Mouse (Mus musculus) kidney, adult 9 months (tissue): ENCODE measurements around the gene Usp33.
A peak's percentile ranks its signal among the peaks of the same experiment; 100 is the strongest.

Experiments used
- DNase-seq: peaks from one replicate; pipeline ENCODE4 v3.0.0; 2022

Gene Usp33

DNA sequence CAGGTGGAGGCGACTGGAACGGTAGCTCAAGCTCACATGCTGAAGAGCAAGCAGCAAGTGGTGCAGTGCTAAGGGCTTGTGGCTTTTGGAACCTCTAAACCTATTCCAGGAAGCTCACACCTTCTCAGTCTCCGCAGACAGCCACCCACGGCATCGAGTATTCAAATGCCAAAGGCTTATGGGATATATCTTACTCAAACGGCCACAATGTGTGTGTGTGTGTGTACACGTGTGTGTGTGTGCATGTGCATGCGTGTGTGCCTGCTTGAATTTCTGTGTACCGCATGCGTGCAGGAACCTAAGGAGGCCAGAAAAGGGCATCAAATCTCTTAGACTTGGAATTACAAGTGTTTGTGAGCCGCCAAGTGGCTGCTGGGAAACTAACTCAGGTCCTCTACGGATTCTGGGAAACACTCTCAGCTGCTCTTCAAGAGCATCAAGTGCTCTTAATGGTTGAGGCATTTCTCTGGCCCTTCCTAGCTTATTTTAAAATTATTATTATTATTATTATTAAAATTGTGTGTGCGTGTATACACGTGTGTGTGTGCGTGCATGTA, 3.2 kb upstream of the Usp33 start:
- DNase-seq, result no peak

DNA sequence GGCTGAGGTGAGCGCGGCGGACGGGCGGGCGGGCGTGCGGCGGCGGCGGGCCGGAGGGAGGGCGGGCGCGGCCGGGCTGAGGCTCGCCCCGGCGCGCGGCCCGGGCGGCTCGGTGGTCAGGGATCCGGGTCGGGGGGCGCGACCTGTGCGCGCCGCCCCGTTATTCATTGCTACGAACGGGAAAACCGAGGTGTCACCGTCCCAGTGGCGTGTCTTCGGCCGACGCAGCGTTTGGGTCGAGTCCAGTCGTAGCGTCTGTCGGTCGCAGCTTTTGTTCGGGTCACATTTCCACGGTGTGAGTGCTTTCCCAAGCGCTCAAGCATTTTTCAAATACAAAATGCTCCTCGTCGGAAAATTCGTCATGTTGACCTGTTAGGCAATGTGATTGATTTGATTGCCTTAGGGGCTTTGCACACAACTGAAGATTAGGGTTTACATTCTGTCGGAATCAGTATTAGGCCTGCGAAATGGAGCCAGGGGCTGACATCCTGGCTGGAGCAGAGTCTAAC, 409 bp downstream of the Usp33 start:
- peak; percentile 50 for DNase-seq

DNA sequence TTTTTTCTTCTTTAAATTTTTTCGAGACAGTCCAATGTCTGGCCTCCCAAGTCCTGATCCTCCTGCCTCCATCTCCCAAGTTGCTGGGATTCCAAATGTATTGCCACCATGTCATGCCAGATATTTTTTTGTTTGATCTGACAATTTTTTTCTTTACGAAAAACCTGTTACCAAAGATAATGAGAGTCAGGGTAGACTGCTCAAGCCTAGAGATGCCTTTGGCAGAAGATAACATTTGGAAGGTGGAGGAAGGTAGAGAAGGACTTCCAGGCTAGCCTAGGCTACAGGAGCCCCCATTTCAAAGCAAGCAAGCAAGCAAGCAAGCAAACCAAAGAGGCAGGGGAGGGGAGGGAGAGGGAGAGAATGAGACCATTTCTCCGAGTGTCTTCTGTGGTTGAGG, 949 bp downstream of the Usp33 start:
- no peak for DNase-seq

DNA sequence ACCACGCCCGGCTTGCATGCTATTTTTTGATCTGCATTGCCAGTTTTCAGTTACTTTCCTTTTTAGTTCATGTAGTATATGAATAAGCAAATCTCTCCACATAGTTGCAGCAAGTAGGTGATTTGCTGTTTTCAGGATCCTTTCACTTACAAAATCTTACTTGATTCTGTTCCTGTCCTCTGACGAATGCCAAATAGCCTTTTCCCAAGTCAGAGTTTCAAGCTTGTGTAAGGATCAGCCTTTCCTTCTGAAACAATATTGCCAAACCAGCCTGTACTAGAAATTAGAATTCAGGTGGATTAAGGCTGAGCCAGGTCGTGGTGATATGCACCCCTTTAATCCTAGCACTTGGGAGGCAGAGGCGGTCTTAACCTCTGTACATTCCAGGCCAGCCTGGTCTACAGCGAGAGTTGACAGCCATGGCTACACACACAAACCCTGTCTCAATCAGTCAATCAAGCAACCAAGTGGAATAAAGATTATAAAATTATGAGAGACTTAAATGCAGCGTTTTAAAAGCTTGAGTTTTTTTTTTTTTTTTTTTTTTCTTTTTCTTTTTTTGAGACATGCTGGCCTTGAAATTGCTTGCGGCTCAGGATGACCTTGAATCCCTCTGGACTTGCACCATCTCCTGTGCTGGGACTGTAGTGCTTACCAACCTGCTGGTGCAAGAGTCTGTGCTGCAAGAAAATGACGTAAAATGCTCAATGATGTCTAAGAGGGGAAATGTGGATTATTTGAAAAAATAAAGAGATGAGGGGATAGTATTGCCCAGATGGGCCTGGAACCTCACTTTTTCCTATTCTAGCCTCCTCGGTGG, 1.9 kb downstream of the Usp33 start:
- no peak for DNase-seq

DNA sequence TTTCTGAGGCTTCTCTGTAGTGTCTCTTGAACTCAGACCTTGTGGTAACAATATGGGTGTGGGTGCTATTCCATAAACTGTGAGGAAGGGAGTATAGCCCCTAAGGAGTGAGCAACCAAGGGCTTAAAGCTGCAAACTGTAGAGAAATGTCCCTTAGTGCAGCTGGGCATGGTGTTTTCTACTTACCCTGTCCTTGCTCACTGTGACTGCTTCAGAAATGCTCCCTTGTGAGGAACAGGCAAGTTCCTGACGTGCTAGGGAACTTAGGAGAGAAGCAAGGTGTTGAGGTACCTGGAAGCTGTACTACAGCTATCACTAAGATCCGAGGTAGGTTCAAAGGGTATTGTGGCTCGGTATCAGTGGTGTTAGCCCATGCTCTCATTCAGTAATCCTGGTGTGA, 4.2 kb downstream of the Usp33 start:
- no peak for DNase-seq

DNA sequence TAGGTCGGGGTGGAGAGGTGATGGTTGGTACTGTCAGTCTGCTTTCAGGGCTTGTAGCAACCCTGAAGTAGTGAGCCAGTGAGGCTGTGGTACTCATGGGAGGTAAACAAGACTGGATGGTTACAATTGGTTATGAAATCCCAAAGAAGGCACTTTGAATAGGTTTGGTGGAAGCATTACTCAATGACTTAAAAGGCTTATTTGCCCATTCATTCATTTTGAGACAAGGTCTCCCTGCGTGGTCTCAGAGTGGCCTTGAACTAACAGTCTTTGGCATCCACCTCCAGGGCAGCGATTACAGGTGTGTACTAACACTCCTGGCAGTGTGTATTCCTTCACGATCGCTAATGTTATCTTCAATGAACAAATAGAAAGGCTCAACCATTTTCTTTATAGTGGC, 4.7 kb downstream of the Usp33 start:
- no peak for DNase-seq

DNA sequence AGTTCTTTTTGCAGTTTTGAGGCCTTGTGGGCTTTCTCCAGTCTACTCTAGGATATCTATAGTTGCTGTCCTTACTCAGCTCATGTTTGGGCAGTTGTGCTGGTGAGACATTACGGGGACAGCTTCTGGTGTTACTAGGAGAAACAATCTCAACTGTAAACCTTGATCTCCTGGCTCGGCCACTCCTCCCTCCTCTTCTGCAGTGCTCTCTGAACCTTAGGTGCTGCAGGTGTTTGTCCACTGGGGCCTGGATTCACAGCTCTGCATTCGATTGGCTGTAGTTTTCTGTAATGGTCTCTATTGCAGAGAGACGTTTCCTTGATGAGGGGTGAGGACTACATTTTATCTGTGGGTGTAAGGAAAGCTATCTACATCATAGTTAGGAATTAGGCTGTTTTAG, 6.0 kb downstream of the Usp33 start:
- DNase-seq, result peak; percentile 40

DNA sequence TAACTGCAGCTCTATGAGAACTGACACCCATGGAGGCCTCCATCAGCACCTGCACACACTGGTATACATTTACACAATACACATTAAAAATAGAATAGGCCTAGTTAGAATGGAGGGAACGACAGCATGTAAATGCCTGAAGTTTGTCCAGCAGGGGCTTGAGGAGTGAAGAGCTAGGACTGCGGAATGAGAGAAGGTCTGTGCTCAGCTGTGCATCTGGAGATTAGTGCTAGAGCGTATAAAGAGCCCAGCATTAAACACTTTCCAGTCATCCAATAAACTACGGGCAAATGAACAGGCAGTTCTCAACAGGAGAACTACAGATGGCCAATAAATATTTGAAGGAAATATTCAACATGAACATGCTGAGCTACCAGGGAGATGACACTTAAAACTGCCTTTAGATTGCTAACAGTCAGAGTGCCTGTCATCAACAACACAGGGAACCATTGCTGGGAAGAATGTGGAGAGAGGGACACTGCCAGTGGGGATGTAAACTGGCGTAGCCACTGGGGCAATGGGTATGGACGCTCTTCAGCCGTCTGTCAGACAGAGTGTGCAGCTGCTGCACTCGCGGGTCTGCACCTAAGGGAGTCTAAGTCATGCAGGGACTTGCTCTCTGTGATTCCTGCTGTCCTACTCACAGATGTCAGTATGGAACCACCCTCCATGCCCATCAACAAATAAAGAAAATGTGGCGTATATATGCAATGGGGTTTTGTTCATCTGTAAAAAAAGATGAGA, 7.3 kb downstream of the Usp33 start:
- DNase-seq, result no peak

DNA sequence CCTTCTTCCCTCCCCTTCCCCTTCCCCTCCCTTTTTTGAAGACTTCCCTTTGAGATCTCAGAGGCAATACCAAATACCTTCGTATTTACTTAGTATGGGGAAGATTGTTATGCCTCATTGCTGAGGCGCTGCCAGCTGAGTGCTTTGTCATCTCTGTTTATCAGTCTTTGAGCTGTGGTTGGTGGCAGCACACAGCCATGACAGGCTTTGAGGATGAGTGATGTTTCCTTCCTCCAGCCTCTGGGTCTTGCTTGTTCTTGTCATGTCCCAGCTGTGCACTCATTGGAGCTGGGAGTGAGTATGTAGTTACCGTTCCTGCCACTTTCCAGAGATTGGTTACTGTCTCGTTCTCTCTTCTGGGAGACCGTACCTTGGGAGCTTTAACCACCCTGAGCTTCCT, 9.1 kb downstream of the Usp33 start:
- DNase-seq, result no peak

DNA sequence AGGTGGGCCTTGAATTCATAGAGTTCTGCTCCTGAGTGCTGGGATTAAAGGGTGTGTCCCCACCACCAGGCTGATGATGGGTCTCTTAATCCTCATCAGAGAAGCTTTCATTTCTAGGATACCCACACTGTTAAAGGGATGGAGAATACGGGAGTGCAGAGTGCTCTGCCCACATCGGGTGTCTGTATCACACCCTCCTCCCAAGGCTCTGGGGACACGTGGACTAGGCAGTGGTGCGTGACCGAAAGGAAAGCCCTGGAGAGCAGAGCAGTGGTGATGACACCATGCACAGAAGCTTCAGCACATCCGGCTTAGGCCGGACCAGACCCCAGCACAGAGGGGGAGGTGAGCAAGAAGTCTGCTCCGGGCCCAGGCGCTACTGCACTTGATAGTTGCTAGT, 10.5 kb downstream of the Usp33 start:
- DNase-seq, result no peak

DNA sequence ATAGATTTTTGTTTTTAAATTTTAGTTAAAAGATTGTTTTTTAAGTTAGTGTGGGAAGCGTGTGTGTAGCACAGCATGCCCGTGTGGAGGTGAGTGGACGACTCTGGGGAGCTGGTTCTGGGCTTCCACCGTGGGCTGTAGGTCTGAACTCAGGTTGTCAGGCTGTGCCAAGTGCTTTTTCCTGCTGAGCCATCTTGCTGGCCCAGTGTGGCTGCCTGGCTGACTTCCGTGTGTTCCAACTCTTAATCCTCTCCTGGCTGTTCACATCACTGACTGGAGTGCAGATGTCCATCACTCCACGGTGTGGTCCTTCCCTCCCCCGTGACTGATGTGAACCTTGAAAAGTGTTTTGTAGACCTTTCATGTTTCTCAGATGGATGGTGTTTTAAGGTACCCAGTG, 12.9 kb downstream of the Usp33 start:
- DNase-seq, result no peak

DNA sequence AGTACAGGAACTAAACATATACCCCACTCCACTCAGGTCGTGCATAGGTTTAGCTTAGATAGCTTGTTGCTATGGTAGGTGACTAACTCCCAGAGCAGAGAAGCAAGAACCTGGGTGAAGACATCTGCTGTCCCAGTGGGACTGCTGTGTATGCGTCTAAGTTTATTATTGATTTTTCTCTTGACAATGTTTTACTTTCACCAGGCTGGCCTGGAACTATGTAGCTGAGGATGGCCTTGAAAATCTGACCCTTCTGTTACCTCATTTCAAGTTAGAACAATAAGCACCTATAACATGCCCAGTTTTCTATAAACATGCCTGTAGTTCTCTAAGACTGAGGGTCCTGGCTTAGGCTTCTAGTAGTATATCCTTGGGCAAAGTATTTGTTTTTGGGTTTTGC, 17.9 kb downstream of the Usp33 start:
- no peak for DNase-seq

DNA sequence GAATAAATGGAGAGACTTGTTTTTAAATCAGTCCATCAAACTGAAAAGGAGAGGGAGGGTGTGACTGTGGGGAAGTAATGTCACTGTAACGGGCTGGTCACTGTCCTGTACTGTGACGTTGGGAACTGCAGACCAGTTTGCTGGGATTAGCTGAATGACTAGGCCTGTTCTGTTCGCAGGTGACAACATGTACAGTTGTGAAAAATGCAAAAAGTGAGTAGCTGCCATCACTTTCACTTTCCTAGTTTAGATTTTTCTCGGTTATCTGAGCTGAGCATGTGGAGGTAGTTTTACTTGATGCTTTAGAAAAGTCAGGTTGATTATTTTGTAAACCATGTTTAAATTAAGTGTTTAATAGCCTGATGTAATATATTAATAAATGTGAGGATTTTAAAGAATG, 29.8 kb downstream of the Usp33 start:
- DNase-seq, result no peak

DNA sequence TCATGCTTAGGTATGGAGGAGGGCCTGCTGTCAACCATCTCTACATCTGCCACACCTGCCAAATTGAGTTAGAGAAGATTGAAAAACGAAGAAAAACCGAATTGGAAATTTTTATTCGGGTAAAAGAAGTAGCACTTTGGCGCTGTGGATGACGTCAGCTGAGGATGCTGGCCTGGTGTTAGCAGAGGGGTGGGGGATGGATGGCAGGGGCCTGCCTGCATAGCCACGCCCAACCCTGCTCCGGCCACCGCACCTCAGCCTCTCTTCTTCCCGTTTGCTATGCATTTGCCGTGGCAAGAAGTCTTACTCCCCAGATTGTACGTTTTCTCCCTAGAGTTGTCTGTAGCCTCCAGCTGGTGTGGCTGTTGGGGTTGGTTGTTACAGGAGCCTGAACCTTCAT, 37.8 kb downstream of the Usp33 start:
- DNase-seq, result no peak

DNA sequence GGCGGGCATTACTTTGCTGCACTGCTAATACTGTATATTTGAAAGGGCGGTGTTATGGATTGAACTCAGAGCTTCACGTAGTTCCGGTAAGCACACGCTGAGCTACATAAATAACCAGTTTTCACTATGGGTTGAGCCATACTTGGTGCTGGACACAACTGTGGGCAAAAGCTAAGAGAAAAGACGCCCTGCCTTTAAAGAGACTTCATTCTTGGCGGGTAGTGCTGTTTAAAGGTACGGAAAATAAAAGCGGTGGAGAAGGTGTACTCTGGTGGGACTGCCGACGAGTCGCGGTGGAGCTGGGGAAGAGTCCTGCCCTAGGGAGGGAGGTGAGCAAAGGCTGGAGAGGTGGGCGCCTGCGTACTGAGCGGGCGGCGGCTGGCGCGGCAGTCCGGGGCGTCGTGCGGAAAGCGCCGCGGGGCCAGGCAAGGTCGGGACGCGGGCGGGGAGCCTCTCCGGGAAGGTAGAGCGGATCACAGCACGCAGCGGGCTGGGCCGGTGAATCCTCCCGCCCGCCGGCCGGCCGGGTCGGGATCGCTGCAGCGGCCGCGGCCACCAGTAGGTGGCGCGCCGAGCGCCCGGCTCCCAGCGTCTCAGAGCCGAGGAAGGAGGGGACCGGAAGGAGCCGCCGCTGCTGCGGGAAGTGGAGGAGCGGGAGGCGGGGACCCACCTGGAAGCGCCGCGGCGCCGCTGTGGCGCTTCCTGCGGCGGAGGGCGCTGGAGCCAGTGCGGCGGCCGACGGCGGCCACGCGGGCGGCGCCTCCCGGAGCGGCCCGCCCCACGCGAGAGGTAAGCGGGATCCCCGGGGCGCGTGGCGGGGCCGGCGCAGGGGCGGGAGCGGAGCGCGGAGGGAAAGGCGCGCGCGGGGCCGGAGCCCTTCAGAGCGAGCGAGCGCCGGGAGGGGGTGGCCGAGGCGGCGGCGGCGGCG, 49.3 kb downstream of the Usp33 start, which contains the start of gene Zzz3:
Gene Zzz3 (plus strand): TSS at position 124 of the 928 bp plus-strand sequence.
- DNase-seq, result peak; percentile 91

DNA sequence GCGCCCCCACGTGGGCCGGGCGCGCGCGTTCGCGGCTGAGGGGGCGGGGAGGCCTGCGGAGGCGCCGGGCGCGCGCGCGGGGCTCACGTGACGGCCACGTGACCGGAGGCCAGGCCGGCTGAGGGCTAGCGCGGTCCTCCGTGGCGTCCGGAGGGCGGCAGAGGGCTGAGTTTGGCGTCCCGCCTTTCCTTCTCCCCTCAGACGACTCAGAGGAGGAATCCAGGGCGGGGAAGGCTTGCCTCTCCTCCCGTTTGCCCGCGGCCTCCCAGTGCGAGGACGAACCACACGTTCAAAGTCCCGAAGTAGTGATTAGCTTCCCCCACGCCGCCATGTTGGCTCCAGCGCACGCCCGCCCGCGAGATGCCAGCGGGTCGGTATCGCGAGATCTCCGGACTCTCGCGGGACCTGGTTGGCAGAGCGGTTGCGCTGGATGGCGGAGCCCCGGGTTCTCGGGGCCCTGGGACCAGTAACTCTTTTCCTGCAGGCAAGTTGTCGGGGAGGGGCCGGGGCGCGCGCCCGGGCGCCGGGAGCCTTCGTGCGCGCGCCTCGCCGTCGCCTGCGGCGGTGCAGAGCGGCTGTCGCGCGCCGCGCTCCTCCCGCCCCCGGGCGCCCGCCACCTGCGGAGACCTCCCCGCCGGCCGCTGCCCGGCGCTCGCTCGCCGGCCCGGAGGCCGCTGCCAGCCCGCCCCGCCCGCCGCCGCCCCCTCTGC, 50.2 kb downstream of the Usp33 start:
- peak; percentile 98 for DNase-seq

DNA sequence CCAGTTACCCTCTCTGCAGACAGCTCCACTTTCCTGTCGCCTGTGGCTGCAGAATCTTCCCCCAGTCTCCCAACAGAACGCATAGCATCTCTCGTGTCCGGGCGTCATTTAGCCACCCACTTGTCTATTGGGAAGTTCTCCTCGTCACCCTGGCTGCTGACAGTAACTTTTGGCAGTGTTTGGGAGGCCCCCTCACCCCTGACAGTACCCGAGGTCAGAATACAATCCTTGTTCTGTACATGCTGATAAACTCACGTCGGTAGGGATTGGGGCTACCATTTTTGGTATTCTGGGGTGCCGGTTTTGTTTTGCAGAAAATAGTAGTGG, 50.7 kb downstream of the Usp33 start:
- DNase-seq, result no peak

DNA sequence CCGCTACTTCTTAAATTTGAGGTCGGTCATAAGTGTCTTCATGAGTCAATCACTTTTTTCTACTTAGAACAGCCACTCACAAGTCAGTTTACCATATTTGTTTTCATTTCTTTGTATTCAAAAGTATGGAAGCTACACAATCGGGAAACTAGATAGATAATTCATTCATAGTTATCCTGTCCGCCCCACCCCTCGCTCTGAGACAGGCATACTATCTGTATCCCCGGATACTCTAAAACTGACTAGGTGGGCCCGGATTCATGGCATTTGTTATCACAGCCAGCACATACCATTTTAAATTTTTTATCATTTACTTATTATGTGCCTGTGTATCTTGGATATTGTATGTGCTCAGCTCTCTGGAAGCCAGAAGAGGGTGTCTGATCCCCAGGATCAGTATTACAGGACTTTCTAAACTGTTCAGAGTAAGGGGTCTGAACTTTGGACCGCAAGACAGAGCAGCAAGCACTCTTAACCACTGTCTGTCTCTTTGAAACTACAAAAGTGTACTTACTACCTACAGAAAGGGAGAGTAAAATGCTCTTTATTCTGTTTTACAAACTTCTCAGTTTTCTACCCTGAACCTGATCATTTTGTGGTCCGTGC, 51.2 kb downstream of the Usp33 start:
- peak; percentile 49 for DNase-seq

DNA sequence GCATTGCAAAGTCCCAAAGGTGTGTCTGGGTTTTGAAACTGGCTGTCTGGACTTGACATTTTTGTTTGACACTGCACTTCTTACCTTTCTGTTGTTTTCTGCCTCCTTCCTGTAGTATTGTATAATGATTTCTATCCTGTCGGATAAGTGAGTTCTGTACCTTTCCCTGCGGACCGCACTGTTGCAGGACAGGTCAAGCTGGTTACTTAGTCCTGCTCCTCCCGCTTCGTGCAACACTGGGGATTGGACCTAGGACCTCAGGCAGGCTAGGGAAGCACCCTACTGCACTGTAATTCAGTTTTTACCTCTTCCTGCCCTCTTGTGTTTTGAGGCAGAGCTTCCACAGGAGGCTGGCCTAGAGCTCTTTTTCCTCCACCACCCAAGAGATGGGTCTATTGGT, 54.2 kb downstream of the Usp33 start:
- DNase-seq, result peak; percentile 60

DNA sequence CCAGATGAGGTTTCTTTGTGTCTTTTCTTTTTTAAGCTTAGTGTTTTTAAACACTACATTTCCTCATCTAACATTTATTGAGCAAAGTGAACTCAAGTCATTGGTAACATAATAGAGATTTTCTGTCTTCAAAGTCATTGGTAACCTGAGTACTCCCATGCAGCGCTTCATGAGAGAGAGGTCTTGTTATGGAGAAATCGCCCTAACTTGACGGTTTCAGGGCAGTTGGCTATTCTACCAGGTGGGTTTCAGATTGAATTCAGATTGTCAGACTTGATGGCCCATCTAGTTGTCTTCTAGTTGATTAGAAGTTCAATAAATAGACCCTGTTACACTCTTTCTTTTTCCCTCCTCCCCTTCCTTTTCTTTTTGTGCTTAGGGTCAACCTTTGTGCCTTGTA, 54.6 kb downstream of the Usp33 start:
- no peak for DNase-seq

DNA sequence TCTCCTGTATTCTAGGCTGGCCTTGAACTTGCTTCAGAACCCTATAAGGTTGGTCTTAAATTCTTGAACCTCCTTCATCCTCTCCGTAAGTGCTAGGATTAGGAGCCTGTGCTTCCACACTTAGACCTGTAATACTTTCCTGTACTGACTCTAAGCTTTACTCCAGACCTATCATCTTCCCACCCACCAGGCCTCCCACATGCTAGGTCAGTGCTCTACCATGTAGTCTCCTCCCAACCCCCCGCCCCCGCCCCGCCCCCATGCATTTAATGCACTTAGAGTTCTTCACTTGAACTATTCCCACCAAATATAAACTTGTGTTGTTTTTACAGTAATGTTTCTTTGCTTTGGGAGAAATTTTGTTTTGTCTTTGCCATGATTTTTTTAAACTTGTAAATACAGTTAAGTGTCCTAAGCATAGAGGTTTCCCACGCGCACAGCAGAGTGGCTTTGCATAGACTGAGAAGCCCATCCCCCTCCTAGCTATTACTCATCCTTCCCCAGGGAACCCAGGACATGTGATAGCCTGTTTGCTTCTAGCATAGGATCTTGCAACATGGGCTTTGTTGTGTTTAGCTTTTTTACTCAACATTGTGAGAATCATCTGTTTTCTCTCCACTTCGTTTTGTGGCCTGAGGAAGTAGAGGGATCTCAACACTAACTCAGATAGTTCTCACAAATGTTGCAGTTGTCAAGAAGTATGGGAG, 55.8 kb downstream of the Usp33 start:
- peak; percentile 50 for DNase-seq
